Mouse (Mus musculus) lung, postnatal 4 days (tissue): ENCODE data around the gene Zc3hc1.
"Not testable (repeated sequence)": the region's sequence is repeated elsewhere in the genome, so short reads cannot be mapped to it uniquely, and the experiment has no call there.

Experiments used
- DNase-seq, 2 experiments: peaks; one replicate each; pipeline ENCODE4 v3.0.0; 2021

Zc3hc1 gene

DNA sequence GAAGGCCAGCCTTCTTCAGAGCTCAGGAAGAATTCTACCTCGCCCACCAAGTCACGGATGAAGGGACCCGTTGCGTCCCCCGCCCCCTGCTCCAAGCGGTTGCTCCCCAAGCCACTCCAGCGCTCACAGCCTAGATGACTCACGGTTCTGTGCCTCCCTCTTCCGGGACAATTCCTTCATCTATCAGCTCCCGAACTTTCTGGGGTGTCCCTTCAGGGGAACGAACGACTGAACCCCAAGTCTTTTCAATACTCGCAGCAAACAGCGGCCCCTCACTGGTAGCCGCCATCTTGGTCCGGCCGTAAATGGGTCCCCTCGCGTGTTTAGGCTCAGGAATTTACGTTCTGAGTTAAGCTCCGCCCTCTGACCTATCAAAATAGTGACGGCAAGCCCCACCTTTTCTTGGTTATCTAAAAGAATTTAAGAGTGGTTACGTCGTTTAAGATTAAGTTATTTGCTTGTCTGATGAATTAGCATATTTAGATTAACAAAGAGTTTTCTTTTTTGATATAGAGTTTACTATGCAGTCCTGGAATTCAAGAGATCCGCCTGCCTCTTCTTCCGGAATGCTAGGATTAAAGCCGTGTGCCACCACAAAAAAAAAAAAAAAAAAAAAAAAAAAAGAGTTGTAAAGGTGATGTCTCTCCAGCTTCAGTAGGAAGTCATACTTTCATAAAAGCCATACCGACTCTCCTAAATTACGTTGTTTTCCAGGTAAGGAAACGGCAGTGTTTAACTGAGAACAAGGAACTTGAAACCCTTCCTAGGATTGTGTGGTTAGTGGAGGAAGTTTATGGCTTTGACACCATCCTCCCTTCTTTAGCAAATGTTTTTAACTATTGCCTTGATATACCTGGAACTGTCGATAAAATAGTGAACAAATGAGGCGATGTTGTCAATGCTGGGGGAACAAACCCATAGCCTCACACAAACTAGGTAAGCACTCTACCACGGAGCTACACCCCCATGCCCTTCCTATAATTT, at the start of gene Zc3hc1:
Gene Zc3hc1, minus strand, starts transcription at position 315 of the 984 bp plus-strand sequence.
- peak; percentile 80 to 86 for DNase-seq

DNA sequence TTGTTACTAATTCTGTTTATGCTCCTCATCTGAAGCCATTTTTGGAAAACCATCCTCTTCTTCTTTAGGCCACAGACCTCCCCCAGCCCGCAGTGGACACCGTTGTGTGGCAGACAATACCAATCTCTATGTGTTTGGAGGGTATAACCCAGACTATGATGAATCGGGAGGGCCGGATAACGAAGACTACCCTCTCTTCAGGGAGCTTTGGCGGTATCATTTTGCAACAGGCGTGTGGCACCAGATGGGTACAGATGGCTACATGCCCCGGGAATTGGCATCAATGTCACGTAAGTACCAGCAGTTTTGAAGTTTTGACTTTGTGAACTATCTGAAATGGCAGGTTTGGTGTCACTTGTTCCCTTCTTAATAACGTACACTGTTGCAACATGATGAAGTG, 48.7 kb upstream of the Zc3hc1 start:
- DNase-seq: no peak

DNA sequence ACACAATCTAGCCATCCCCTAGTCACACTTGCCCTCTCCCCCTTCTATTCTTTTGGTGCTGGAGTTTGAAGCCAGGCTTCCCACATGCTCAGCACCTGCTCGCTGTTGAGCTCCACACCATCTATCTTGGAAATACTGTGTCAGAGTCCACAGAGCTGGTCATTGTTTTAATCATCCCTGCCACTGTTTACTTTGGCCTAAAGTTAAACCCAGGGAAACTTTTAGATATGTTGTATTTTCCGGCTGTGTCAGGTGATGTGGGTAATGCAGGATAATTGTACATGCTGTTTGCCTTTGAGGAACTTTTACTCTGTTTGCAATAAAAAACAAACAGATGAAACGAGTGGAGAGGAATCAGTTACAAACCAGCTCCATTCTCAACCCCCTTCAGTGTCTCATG, 46.2 kb upstream of the Zc3hc1 start:
- no peak for DNase-seq

DNA sequence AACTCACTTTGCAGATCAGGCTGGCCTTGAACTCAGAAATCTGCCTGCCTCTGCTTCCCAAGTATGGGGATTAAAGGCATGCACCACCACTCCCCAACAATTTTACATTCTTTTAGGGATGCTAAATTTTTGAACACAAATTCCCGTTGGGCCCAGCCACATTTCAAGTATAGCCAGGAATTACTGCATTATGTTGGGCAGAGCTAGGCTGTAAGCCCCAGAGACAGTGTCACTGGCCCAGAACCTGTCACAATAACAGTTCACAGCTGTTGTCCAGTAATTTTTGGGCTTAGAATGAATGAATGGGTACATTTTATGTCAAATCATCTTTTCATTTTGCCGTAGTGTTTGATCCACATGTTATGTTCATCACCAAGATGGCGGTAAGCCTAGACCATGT, 45.6 kb upstream of the Zc3hc1 start:
- no peak for DNase-seq

DNA sequence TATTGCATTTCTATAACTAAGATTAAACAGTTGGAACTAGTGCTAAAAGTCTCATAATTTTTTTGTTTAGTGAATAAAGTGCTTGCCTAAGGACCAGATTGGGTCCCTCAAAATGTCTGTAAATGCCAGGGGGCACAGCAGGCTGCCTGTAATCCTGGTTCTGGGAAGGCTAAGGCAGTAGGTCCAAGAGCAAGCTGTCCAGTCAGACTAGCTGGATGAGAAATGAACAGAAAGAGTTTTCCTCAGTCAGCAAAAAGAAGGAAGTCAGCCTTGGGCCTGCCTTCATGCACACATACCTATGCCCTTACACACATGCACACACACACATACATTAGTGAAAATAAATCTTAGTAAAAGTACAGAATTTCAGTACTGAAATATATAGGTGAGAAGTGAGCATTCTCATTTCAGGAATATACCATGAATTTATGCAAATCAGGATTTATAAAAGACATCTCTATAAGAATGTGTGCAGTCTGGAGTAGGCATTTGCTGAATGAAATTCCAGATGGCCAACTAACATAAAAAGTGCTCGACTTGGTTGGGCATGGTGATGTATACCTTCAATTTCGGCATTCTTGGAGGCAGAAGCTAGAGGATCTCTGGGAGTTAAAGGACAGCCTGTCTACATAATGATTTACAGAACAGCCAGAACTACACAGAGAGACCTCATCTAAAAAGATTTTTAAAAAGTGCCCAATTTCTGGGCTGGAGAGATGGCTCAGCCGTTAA, 41.8 kb upstream of the Zc3hc1 start:
- no peak for DNase-seq

DNA sequence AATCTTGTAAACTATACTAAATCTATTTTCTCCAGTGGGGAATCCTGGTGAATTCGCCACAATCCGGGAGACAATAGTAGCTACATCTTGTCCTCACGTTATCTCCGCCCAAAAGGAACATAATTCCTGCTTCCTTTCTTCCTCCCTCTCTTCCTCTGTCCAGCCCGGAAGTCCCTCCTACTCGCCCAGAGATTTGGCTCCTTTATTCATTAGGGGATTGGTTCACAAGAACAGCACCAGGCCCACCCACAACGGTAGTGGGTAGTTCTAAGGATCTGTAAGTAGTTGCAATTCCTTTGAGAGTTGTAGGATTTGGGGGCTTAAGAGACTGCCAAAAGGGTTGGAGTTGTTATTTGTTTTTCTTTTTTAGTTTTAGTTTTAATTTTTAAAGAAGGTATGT, 26.0 kb upstream of the Zc3hc1 start:
- no peak for DNase-seq

DNA sequence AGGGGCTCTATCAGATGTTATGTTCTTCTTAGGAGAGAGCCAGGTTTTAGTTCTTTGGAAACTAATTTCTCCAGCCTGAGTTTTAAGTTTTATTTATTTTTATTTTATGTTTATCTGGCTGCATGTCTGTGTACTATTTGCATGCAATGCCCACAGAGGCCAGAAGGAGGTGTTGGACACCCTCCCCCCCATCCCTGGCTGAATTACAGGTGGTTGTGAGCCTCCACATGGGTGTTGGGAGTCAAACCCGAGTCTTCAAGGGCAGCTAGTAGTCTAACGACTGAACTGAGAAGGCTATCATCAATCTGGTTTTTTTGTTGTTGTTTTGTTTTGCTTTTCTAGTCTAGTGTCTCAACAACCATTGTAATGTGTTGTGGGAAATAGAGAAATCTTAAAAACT, 25.3 kb upstream of the Zc3hc1 start:
- no peak for DNase-seq

DNA sequence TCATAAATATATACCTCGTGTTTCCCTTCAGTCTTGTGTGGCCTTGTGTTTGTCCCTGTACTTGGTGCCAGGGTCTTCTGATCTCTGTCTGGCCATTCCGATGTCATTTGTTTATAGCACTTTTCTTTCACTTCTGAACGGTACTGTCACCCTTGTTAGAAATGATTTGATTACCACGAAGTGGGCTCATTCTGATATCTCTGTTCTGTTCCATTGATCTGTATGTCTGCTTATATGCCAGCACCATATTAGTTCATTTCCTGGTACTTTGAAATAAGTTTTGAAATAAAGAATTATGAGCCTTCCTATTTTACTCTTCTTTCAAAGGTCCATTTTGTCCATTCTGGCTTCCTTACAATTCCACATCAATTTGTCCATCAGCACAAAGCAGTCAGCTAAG, 20.5 kb upstream of the Zc3hc1 start:
- DNase-seq: no peak

DNA sequence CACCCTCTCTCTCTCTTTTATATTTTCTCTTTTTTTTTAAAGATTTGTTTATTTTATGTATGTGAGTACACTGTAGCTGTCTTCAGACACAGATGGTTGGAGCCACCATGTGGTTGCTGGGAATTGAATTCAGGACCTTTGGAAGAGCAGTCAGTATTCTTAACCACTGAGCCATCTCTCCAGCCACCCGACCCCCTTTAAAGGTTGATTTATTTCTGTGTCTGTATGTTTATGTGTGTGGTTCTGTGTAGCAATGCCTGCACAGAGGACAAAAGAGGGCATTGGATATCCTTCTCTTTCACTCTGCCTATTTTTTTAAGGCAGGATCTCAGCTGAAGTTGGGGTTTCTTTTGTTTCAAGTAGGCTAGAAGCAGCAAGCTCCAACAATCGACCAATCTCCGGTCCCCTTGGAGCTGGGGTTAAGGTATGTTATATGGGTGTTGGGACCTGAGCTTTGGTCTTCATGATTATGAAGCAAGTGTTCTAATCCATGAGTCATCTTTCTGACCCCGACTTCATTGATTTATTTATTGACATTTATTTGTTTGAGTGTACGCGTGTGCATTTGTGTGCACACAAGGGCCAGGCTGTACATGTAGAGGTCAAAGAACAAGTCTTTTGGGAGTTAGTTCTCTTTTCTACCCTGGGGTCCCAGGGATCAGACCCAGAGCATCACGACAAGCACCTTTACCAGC, 18.7 kb upstream of the Zc3hc1 start:
- DNase-seq: no peak

DNA sequence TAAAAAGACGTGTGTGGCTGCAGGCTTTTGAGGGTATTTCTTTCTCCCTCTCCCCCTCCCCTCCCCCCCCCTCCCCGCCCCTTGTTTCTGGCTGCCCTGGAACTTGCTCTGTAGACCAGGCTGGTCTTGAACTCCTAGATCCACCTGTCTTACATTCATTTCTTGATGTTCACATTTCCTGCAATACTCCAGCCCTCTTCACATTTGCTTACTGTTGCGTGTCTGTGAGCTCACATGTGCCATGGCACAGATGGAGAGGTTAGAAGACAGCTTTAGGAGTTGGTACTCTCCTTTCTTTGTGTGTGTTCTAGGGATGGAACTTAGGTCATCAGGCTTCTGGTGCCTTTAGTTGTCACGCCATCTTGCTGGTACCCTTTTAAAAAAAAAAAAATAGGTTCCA, 17.4 kb upstream of the Zc3hc1 start:
- no peak for DNase-seq

DNA sequence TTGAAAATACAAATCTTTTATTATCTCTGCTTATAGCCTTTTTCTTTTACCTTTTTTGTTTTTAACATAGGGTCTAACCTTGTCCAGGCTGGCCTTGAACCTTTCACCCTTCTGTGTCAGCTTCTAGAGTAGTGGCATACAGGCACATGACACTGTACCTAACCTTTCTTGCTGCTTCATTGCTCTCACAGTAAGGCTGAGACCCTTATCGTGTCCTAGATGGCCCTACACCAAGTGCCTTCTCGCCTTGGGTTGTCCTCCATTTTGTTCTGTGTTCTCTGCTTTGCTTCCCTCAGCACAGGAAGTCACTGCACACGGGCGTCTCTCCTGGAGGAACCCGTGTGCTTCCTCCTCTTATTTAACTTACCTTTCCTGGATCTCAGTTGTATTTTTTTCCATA, 13.8 kb upstream of the Zc3hc1 start:
- DNase-seq: no peak

DNA sequence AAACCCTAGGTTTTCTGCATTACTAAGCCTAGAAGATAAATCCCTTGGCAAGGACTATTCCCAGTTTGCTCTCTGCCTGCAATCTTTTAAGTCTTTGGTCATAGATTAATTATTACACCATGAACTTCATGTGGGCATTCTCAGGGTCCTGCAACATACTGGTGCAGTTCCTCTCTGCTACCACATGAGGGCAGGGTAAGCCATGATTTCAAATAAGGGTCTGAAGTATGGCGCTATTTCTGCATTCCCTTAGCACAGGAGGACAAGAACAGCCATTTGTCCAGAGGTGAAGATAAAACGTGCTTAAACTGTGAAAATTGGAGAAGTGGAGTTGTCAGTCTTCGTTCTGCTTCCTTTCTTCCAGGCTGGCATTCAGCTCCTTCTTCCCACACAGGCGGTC, 12.6 kb upstream of the Zc3hc1 start:
- peak; percentile 38 to 76 for DNase-seq

DNA sequence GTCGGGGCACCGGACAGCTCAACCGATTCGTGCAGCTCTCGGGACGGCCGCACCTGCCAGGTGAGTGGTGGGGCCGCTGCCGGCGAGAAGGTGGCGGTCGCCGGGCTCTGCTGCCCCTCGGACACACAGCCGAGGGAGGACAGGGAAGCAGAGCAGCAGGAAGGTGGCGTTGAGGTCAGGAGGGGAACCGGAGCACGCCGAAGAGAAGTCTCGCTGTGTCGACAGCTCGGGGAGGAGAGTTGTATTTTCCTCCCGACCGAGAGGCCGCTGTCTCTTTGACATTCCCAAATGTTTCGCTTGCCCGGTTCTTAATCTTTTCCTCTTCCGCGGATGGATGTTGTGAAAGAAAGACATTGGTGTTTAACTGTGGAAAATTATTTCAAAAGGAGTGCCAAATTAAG, 11.3 kb upstream of the Zc3hc1 start:
- DNase-seq: no peak

DNA sequence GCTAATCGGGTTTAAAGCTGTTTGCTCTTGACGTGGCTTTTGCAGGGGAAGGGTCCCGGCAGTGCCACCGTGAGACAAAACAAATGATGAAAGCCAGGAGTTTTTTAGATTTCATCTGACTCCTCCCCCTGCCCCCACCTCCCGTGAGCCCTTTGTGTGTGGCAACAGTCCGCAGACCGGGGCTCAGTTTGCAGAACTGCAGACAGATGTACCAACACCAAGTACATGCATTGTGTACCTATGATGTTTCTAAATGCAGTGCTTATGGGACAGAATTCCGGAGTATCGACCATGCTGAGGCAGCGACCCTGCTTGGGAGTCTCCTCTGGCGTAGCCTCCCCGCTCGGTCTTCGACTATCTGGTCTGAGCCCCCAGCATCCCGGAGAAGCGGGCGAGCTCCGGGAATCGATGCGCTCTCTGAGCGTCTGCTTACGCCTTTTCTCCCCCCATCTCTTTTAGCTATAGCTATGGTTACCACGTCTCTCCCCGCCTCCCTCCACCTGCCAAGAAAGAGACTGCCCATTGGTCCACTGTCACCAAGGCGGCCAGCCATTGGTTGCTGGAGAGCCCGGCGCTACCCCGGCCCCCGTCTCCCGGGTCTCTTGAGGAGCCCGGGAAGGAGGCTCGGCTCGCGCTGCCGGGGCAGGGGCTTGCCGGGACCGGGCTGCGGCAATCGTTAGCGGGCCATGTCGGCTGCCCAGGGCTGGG, 10.6 kb upstream of the Zc3hc1 start, which contains the start of gene Klhdc10:
Gene Klhdc10, plus strand, starts transcription at position 561 of the 708 bp plus-strand sequence.
- DNase-seq: peak; percentile 99 to 100

DNA sequence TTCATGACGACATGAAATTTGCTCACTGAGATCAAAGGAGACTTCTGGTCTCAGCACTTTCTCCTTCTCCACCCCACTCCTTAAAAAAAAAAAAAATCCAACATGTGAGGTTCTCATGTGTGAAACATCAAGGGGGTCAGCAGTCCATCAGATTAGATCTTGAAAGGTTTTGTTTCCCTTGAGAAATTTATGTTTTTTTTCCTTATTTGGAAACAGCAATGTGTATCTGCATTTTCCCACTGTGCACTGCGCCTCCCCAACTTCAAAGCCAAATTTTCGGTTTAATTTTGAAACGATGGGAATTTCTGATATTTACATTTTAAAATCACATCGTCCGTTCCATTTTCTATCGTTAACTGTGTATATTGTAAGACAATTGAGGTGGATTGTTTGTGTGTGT, 9.9 kb upstream of the Zc3hc1 start:
- no peak for DNase-seq

DNA sequence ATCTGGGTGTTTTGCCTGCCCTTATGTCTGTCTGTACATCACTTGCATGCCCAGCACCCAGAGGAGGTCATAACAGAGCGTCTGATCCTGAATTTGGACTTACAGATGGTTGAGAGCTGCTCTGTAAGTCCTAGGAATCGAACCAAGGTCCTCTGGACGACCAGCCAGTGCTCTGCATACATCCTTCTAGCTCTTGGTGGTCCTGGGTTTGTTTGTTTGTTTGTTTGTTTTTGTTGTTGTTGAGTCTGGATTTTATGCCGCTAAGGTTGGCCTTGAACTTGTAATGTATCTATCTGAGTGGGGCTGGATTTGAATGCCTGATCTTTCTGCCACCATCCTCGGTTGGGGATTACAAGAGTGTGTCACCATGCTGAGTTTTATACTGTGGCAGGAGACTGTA, 9.3 kb upstream of the Zc3hc1 start:
- DNase-seq: no peak

DNA sequence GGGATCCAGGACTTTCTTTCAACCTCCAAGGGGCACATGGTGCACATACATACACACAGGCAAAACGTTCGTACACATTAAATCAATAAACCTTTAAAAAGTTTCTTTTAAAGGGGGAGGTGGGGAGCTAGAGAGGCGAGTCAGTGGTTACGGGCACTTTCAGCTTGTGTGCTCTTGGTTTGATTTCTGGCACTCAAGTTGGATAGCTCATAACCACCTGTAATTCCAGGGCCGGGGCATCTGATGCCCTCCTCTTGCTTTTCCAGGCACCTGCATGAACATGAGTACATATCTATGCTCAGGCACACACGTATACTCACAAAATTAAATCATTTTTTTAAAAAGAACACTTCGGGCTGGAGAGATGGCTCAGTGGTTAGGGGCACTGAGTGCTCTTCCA, 1.2 kb upstream of the Zc3hc1 start:
- no peak for DNase-seq

DNA sequence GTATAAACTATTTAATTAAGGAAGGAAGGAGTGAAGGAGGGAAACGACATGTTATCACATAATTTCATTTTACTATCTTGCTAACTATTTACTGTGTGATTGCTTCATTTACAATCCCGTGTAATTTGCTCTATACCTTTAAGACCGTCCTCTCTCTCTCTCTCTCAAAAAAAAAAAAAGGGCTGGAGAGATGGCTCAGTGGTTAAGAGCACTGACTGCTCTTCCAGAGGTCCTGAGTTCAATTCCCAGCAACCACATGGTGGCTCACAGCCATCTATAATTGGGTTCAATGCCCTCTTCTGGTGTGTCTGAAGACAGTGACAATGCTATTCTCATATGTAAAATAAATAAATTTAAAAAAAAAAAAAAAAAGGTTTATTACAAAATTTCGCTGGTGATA, 557 bp downstream of the Zc3hc1 start:
- not testable (repeated sequence) for DNase-seq

DNA sequence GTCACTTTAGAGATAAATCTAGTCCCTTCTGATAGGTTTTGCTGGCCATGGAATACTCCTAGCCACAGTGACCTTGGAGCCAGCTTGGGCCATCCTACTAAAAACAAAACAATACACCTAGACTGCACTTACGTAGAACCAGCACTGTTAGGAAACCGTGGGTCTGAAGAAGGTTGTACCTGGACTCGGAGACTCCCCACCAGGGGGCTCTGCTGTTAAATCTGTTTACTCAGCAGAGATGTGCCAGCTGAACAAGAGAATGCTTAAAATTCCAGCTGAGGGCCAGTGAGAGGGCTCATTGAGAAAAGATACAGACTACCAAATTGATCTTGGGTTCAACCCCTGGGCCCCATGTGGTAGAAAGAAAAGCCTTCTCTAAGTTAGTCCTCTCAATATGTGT, 9.7 kb downstream of the Zc3hc1 start:
- DNase-seq: no peak

DNA sequence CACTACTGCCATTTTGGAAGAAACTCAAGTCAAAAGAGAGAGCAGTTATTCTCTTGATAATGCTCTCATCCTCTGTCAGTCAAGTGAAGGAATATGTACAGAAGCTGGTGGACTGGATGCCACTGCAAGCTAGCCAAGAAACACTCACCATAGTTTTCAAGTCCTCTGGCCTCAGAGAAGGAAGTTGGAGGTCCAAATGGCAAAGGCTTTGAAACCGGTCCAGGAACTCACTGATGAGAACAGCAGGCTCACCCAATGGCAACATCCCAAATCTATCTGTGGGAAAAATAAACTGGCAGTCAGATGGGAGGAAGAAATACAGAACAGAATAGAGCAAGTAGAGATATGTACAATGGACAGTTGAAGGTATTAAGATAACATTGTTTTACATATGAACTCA, 15.0 kb downstream of the Zc3hc1 start:
- DNase-seq: no peak

DNA sequence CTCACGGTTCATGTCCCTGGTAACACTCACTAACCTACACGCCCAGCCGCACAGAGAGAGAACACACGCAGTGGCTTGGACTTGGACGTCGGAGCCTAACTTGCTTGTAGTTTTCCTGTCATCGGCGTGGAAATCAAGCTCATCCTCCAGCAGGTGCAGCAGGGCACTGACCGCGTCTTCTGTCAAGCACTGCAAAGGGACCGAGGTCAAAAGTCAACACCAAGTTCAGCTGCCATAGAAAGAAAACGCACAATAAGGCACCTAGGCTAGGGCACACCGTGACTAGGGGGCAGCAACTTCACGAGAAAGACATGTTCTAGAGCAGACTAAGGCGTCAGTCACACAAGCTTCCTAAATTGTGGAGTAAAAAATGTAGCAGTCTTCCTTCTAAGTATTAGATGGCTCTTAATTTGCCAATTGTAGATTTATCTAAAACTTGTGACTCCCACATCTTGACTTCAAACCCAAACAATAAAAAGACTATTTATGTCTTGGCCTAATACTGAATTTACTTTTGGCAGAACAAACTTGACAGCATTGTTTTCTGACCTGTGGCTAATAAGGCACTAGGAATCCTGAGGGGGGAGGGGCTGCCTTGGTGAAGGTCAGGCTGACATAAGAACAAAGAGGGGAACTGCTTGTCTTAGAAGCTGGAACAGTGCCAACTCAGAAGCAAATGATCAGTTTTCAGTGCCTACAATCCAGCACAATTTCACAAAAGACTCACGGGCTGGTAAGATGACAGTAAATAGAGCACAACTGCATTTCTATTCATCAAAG, 15.9 kb downstream of the Zc3hc1 start:
- DNase-seq: peak; percentile 59 to 76
